In the genomic region with DNA sequence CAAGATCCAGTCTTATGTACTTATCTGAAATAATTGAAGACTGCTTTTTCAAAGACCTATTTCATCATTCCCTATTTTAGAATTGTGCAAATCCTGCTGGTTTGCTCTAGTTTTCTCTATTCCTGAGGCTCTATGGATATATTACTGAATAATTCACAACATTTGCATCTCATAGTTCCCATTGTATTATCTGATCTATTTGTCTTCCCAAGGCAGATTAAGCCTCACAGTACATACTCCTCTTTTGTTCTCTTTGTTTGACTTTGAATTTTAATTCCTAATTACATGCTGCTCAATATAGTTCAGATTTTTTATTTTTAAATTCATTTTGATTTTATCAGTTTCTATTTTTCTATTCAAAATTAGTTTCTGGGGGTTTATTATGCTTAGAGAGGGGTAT, we compare ENCODE assay signal across 20 mouse cellular contexts.
A peak's percentile ranks its signal among the peaks of the same experiment; 100 is the strongest.
DNase-seq lines count a peak whose midpoint lies in the region; ATAC-seq and TF ChIP-seq lines count a peak whose summit lies in the region.
"Had no signal": no experiment of that assay in that cellular context is flagged by ENCODE, and none has a peak within 500 bp of the region (broad histone marks: within the 10 kb centered on the region; RNA-seq: fewer than 3 reads in every experiment).

No protein-coding gene starts in this region.

- H3K4me2 ChIP-seq in hindbrain, embryonic 11.5 days (replicated peaks; ENCODE audit: low read depth, low read length), result no peak overlapping the region
- H3K4me2 ChIP-seq in hindbrain, embryonic 16.5 days (ENCODE audit: low read length), result no peak overlapping the region
- H3K4me2 ChIP-seq in midbrain, embryonic 11.5 days, result no peak overlapping the region
- no peak overlapping the region for H3K4me2 ChIP-seq in midbrain, embryonic 15.5 days
- no peak overlapping the region for H3K4me2 ChIP-seq in midbrain, embryonic 14.5 days (ENCODE audit: low read length)
- H3K4me2 ChIP-seq in midbrain, embryonic 13.5 days (replicated peaks), result no peak overlapping the region
- H3K4me2 ChIP-seq: embryonic facial prominence, embryonic 12.5 days; forebrain, embryonic 12.5 days had no signal

- H3K27ac ChIP-seq in hindbrain, embryonic 11.5 days (ENCODE audit: low read depth, low read length), result no peak overlapping the region
- H3K27ac ChIP-seq in hindbrain, embryonic 16.5 days (ENCODE audit: low read depth, low read length), result no peak overlapping the region
- no peak overlapping the region for H3K27ac ChIP-seq in midbrain, embryonic 11.5 days (ENCODE audit: low read depth, low read length)
- H3K27ac ChIP-seq in midbrain, embryonic 15.5 days, result no peak overlapping the region
- H3K27ac ChIP-seq in midbrain, embryonic 14.5 days (replicated peaks; ENCODE audit: low read depth, low read length), result no peak overlapping the region
- H3K27ac ChIP-seq in midbrain, embryonic 13.5 days, result no peak overlapping the region
- no peak overlapping the region for H3K27ac ChIP-seq in kidney, adult 2 months (ENCODE audit: insufficient read depth, low read depth, low read length)
- H3K27ac ChIP-seq: embryonic facial prominence, embryonic 10.5 days; embryonic facial prominence, embryonic 12.5 days; forebrain, embryonic 12.5 days had no signal

- ATAC-seq in hindbrain, embryonic 11.5 days (ENCODE audit: low FRiP score), result peak; percentile 57; the same call in 1 of the 2 replicates
- ATAC-seq in hindbrain, embryonic 16.5 days, result no peak
- ATAC-seq in midbrain, embryonic 11.5 days (ENCODE audit: low FRiP score), result peak; percentile 83
- no peak for ATAC-seq in midbrain, embryonic 15.5 days (replicated peaks)
- ATAC-seq in midbrain, embryonic 14.5 days (ENCODE audit: low FRiP score, low TSS enrichment), result peak; percentile 58; the same call in 1 of the 2 replicates
- no peak for ATAC-seq in midbrain, embryonic 13.5 days
- ATAC-seq: forebrain, embryonic 14.5 days; forebrain, postnatal 0 days had no signal

- H3K27me3 ChIP-seq in hindbrain, embryonic 11.5 days (ENCODE audit: control insufficient read depth, insufficient read depth, low read length), result no peaks in the 10 kb centered on the region
- H3K27me3 ChIP-seq in hindbrain, embryonic 16.5 days (replicated peaks; ENCODE audit: control insufficient read depth, insufficient read depth, low read length), result no peaks in the 10 kb centered on the region
- no peaks in the 10 kb centered on the region for H3K27me3 ChIP-seq in midbrain, embryonic 11.5 days (ENCODE audit: control insufficient read depth, insufficient read depth, low read length)
- no peaks in the 10 kb centered on the region for H3K27me3 ChIP-seq in midbrain, embryonic 15.5 days (replicated peaks)
- no peaks in the 10 kb centered on the region for H3K27me3 ChIP-seq in midbrain, embryonic 14.5 days (ENCODE audit: control insufficient read depth, insufficient read depth, low read length)
- no peaks in the 10 kb centered on the region for H3K27me3 ChIP-seq in midbrain, embryonic 13.5 days
- H3K27me3 ChIP-seq in kidney, adult 2 months (replicated peaks; ENCODE audit: control insufficient read depth, insufficient read depth, low read length), result no peaks in the 10 kb centered on the region
- H3K27me3 ChIP-seq: embryonic facial prominence, embryonic 12.5 days; forebrain, embryonic 12.5 days had no signal

- no peak overlapping the region for H3K9ac ChIP-seq in hindbrain, embryonic 11.5 days (ENCODE audit: low read depth, low read length)
- no peak overlapping the region for H3K9ac ChIP-seq in hindbrain, embryonic 16.5 days (ENCODE audit: low read depth, low read length)
- H3K9ac ChIP-seq in midbrain, embryonic 11.5 days (ENCODE audit: low read length), result no peak overlapping the region
- no peak overlapping the region for H3K9ac ChIP-seq in midbrain, embryonic 15.5 days
- H3K9ac ChIP-seq in midbrain, embryonic 14.5 days (replicated peaks; ENCODE audit: low read length), result no peak overlapping the region
- no peak overlapping the region for H3K9ac ChIP-seq in midbrain, embryonic 13.5 days (replicated peaks)
- H3K9ac ChIP-seq: embryonic facial prominence, embryonic 12.5 days; forebrain, embryonic 12.5 days; forebrain, postnatal 0 days had no signal

- H3K4me1 ChIP-seq in hindbrain, embryonic 11.5 days (replicated peaks; ENCODE audit: control insufficient read depth, insufficient read depth, low read length), result no peaks in the 10 kb centered on the region
- no peaks in the 10 kb centered on the region for H3K4me1 ChIP-seq in hindbrain, embryonic 16.5 days (ENCODE audit: control insufficient read depth, insufficient read depth, low read depth, low read length)
- H3K4me1 ChIP-seq in midbrain, embryonic 11.5 days (ENCODE audit: control insufficient read depth, insufficient read depth, low read length), result no peaks in the 10 kb centered on the region
- no peaks in the 10 kb centered on the region for H3K4me1 ChIP-seq in midbrain, embryonic 15.5 days
- H3K4me1 ChIP-seq in midbrain, embryonic 14.5 days (ENCODE audit: control insufficient read depth, insufficient read depth, low read length), result no peaks in the 10 kb centered on the region
- H3K4me1 ChIP-seq in midbrain, embryonic 13.5 days (replicated peaks), result no peaks in the 10 kb centered on the region
- no peaks in the 10 kb centered on the region for H3K4me1 ChIP-seq in kidney, adult 2 months (ENCODE audit: control insufficient read depth, insufficient read depth, low read length)
- H3K4me1 ChIP-seq: embryonic facial prominence, embryonic 10.5 days; embryonic facial prominence, embryonic 12.5 days; forebrain, embryonic 12.5 days had no signal

- H3K9me3 ChIP-seq in hindbrain, embryonic 11.5 days (ENCODE audit: control insufficient read depth, low read length), result no peaks in the 10 kb centered on the region
- no peaks in the 10 kb centered on the region for H3K9me3 ChIP-seq in hindbrain, embryonic 16.5 days (ENCODE audit: control insufficient read depth, low read length)
- H3K9me3 ChIP-seq in midbrain, embryonic 11.5 days (ENCODE audit: control insufficient read depth, low read length), result no peaks in the 10 kb centered on the region
- no peaks in the 10 kb centered on the region for H3K9me3 ChIP-seq in midbrain, embryonic 15.5 days
- H3K9me3 ChIP-seq in midbrain, embryonic 14.5 days (ENCODE audit: control insufficient read depth, low read length), result no peaks in the 10 kb centered on the region
- no peaks in the 10 kb centered on the region for H3K9me3 ChIP-seq in midbrain, embryonic 13.5 days
- H3K9me3 ChIP-seq: embryonic facial prominence, embryonic 10.5 days; embryonic facial prominence, embryonic 12.5 days; forebrain, embryonic 12.5 days had no signal

- no peak for DNase-seq in hindbrain, embryonic 11.5 days (ENCODE audit: low spot score)
- no peak for DNase-seq in midbrain, embryonic 11.5 days (ENCODE audit: low spot score, missing footprints)
- DNase-seq in midbrain, embryonic 14.5 days, result peak; percentile 26
- no peak for DNase-seq in kidney, adult 2 months
- DNase-seq: adrenal gland, adult 2 months; adrenal gland, postnatal 10 days; adrenal gland, postnatal 25 days; cerebellum, adult 11-12 months; cerebellum, adult 2 months; cerebellum, adult 9-10 months; cerebellum, postnatal 10 days; cerebellum, postnatal 25 days; forebrain, postnatal 0 days had no signal

- H3K4me3 ChIP-seq in hindbrain, embryonic 11.5 days (ENCODE audit: low read depth, low read length), result no peak overlapping the region
- H3K4me3 ChIP-seq in hindbrain, embryonic 16.5 days (ENCODE audit: low read length), result no peak overlapping the region
- H3K4me3 ChIP-seq in midbrain, embryonic 11.5 days (ENCODE audit: low read depth, low read length), result no peak overlapping the region
- no peak overlapping the region for H3K4me3 ChIP-seq in midbrain, embryonic 15.5 days
- H3K4me3 ChIP-seq in midbrain, embryonic 14.5 days (replicated peaks; ENCODE audit: low read depth, low read length), result no peak overlapping the region
- no peak overlapping the region for H3K4me3 ChIP-seq in midbrain, embryonic 13.5 days (replicated peaks)
- no peak overlapping the region for H3K4me3 ChIP-seq in kidney, adult 2 months (ENCODE audit: insufficient read depth, low read depth, low read length)
- H3K4me3 ChIP-seq: embryonic facial prominence, embryonic 10.5 days; embryonic facial prominence, embryonic 12.5 days; forebrain, embryonic 12.5 days had no signal

- no peak for TF ChIP-seq POLR2A in kidney, adult 2 months (IDR thresholded peaks at IDR 0.05; ENCODE audit: low read depth, low read length)

- TF ChIP-seq CTCF in kidney, adult 2 months (conservative IDR thresholded peaks at IDR 0.05; ENCODE audit: insufficient read depth, insufficient read length, low read depth, low read length), result no peak

- H3K36me3 ChIP-seq in hindbrain, embryonic 11.5 days (ENCODE audit: control insufficient read depth, insufficient read depth, low read length), result no peaks in the 10 kb centered on the region
- H3K36me3 ChIP-seq in hindbrain, embryonic 16.5 days (ENCODE audit: control insufficient read depth, insufficient read depth, low read length), result no peaks in the 10 kb centered on the region
- H3K36me3 ChIP-seq in midbrain, embryonic 11.5 days (ENCODE audit: control insufficient read depth, insufficient read depth, low read length), result no peaks in the 10 kb centered on the region
- no peaks in the 10 kb centered on the region for H3K36me3 ChIP-seq in midbrain, embryonic 15.5 days (replicated peaks)
- H3K36me3 ChIP-seq in midbrain, embryonic 14.5 days (ENCODE audit: control insufficient read depth, insufficient read depth, low read length), result no peaks in the 10 kb centered on the region
- no peaks in the 10 kb centered on the region for H3K36me3 ChIP-seq in midbrain, embryonic 13.5 days
- H3K36me3 ChIP-seq in kidney, adult 2 months (ENCODE audit: control insufficient read depth, insufficient read depth, low read length), result no peaks in the 10 kb centered on the region
- H3K36me3 ChIP-seq: embryonic facial prominence, embryonic 10.5 days; embryonic facial prominence, embryonic 12.5 days; forebrain, embryonic 12.5 days had no signal

Comparison
In these comparisons a context has a peak if more than half of its experiments do, and no peak if none do; other contexts are left out.
1. ATAC-seq: peak in hindbrain, embryonic 11.5 days (single experiment), midbrain, embryonic 11.5 days (single experiment) and midbrain, embryonic 14.5 days (single experiment); none in hindbrain, embryonic 16.5 days (single experiment), midbrain, embryonic 15.5 days (single experiment) and midbrain, embryonic 13.5 days (single experiment).